Mouse (Mus musculus): ENCODE data around the gene Rmdn3. TPM values are rescaled to one million over a fixed set of nuclear protein-coding genes. Genes with fewer than 3 reads are reported as not detected.

Gene Rmdn3
- polyA plus RNA-seq, 1 experiment: 20.7 TPM

- H3K27me3 ChIP-seq (ENCODE audit: control insufficient read depth, insufficient read depth, insufficient read length): no peaks in the 10 kb centered on the region
- no peak for TF ChIP-seq REST (IDR thresholded peaks at IDR 0.05; ENCODE audit: insufficient read depth, insufficient read length)
- no peak for TF ChIP-seq POLR2AphosphoS2 (IDR thresholded peaks at IDR 0.05; ENCODE audit: insufficient read length, low read depth)
- TF ChIP-seq TCF3 (IDR thresholded peaks at IDR 0.05; ENCODE audit: insufficient read length, low read depth): no peak
- no peak for TF ChIP-seq MYOG (IDR thresholded peaks at IDR 0.05; ENCODE audit: control insufficient read depth in 1 of 3, insufficient read depth in 1 of 3, insufficient read length in 2 of 3, low read depth in 2 of 3)
- no peak for TF ChIP-seq USF1 (IDR thresholded peaks at IDR 0.05; ENCODE audit: low read depth)
- TF ChIP-seq TCF12 (IDR thresholded peaks at IDR 0.05; ENCODE audit: insufficient read depth, poor library complexity, severe bottlenecking): no peak
- no peak for TF ChIP-seq SRF (IDR thresholded peaks at IDR 0.05; ENCODE audit: control insufficient read depth, insufficient read length, low read depth)
- TF ChIP-seq CEBPB (IDR thresholded peaks at IDR 0.05; ENCODE audit: insufficient read depth, poor library complexity, severe bottlenecking): no peak
- TF ChIP-seq MYOD1 (IDR thresholded peaks at IDR 0.05; ENCODE audit: control insufficient read depth in 1 of 3, insufficient read length in 2 of 3, low read depth in 2 of 3): no peak
- no peak for TF ChIP-seq E2F4 (IDR thresholded peaks at IDR 0.05; ENCODE audit: insufficient read depth)
- no peak for TF ChIP-seq MAX (IDR thresholded peaks at IDR 0.05; ENCODE audit: low read depth)
- no peak for TF ChIP-seq POLR2A (IDR thresholded peaks at IDR 0.05; ENCODE audit: insufficient read length, low read depth)
- H3K79me2 ChIP-seq (ENCODE audit: control insufficient read depth, insufficient read depth): no peaks in the 10 kb centered on the region
- no peak overlapping the region for H3K4me3 ChIP-seq
- peak overlapping the region; percentile 74 for H3K4me2 ChIP-seq (ENCODE audit: low read depth)
- H3K36me3 ChIP-seq (ENCODE audit: control insufficient read depth, insufficient read depth): no peaks in the 10 kb centered on the region
- H3ac ChIP-seq (ENCODE audit: control insufficient read depth, insufficient read length): no peak overlapping the region
Observed at GRCm38 (mm10) chr2:119189029-119189710, 32.3 kb upstream of the Rmdn3 start.

GRCm38 (mm10) chr2:119182914-119183313 lies 26.1 kb upstream of the Rmdn3 start:
- TF ChIP-seq MYOD1 (IDR thresholded peaks at IDR 0.05; ENCODE audit: control insufficient read depth in 1 of 3, insufficient read length in 2 of 3, low read depth in 2 of 3) (no peak), POLR2AphosphoS2 (IDR thresholded peaks at IDR 0.05; ENCODE audit: insufficient read length, low read depth) (no peak), TCF3 (IDR thresholded peaks at IDR 0.05; ENCODE audit: insufficient read length, low read depth) (no peak), MAX (IDR thresholded peaks at IDR 0.05; ENCODE audit: low read depth) (no peak), CEBPB (IDR thresholded peaks at IDR 0.05; ENCODE audit: insufficient read depth, poor library complexity, severe bottlenecking) (no peak), SRF (IDR thresholded peaks at IDR 0.05; ENCODE audit: control insufficient read depth, insufficient read length, low read depth) (no peak), TCF12 (IDR thresholded peaks at IDR 0.05; ENCODE audit: insufficient read depth, poor library complexity, severe bottlenecking) (no peak), MYOG (IDR thresholded peaks at IDR 0.05; ENCODE audit: control insufficient read depth in 1 of 3, insufficient read depth in 1 of 3, insufficient read length in 2 of 3, low read depth in 2 of 3) (no peak), REST (IDR thresholded peaks at IDR 0.05; ENCODE audit: insufficient read depth, insufficient read length) (no peak), USF1 (IDR thresholded peaks at IDR 0.05; ENCODE audit: low read depth) (no peak), E2F4 (IDR thresholded peaks at IDR 0.05; ENCODE audit: insufficient read depth) (no peak), POLR2A (IDR thresholded peaks at IDR 0.05; ENCODE audit: insufficient read length, low read depth) (no peak)
- Histone ChIP-seq H3K4me2 (ENCODE audit: low read depth) (no peak overlapping the region), H3K4me3 (no peak overlapping the region), H3ac (ENCODE audit: control insufficient read depth, insufficient read length) (no peak overlapping the region), H3K36me3 (ENCODE audit: control insufficient read depth, insufficient read depth) (no peaks in the 10 kb centered on the region), H3K27me3 (ENCODE audit: control insufficient read depth, insufficient read depth, insufficient read length) (no peaks in the 10 kb centered on the region), H3K79me2 (ENCODE audit: control insufficient read depth, insufficient read depth) (no peaks in the 10 kb centered on the region)

- TF ChIP-seq CEBPB (IDR thresholded peaks at IDR 0.05; ENCODE audit: insufficient read depth, poor library complexity, severe bottlenecking) (no peak), MYOG (IDR thresholded peaks at IDR 0.05; ENCODE audit: control insufficient read depth in 1 of 3, insufficient read depth in 1 of 3, insufficient read length in 2 of 3, low read depth in 2 of 3) (no peak), MAX (IDR thresholded peaks at IDR 0.05; ENCODE audit: low read depth) (no peak), TCF3 (IDR thresholded peaks at IDR 0.05; ENCODE audit: insufficient read length, low read depth) (no peak), TCF12 (IDR thresholded peaks at IDR 0.05; ENCODE audit: insufficient read depth, poor library complexity, severe bottlenecking) (no peak), REST (IDR thresholded peaks at IDR 0.05; ENCODE audit: insufficient read depth, insufficient read length) (no peak)
- Histone ChIP-seq H3K4me3 (no peak overlapping the region), H3K36me3 (ENCODE audit: control insufficient read depth, insufficient read depth) (no peaks in the 10 kb centered on the region), H3K79me2 (ENCODE audit: control insufficient read depth, insufficient read depth) (peaks cover 8% of the 10 kb centered on the region), H3K27me3 (ENCODE audit: control insufficient read depth, insufficient read depth, insufficient read length) (no peaks in the 10 kb centered on the region), H3K4me2 (ENCODE audit: low read depth) (peak overlapping the region; percentile 80), H3ac (ENCODE audit: control insufficient read depth, insufficient read length) (no peak overlapping the region)
Observed at GRCm38 (mm10) chr2:119177384-119177939, 20.6 kb upstream of the Rmdn3 start.

GRCm38 (mm10) chr2:119176761-119177160 lies 19.9 kb upstream of the Rmdn3 start:
- H3K27me3 ChIP-seq (ENCODE audit: control insufficient read depth, insufficient read depth, insufficient read length): no peaks in the 10 kb centered on the region
- H3K4me2 ChIP-seq (ENCODE audit: low read depth): peak overlapping the region; percentile 80
- TF ChIP-seq POLR2AphosphoS2 (IDR thresholded peaks at IDR 0.05; ENCODE audit: insufficient read length, low read depth): no peak
- no peak for TF ChIP-seq MYOG (IDR thresholded peaks at IDR 0.05; ENCODE audit: control insufficient read depth in 1 of 3, insufficient read depth in 1 of 3, insufficient read length in 2 of 3, low read depth in 2 of 3)
- no peak for TF ChIP-seq POLR2A (IDR thresholded peaks at IDR 0.05; ENCODE audit: insufficient read length, low read depth)
- TF ChIP-seq MAX (IDR thresholded peaks at IDR 0.05; ENCODE audit: low read depth): no peak
- TF ChIP-seq MYOD1 (IDR thresholded peaks at IDR 0.05; ENCODE audit: control insufficient read depth in 1 of 3, insufficient read length in 2 of 3, low read depth in 2 of 3): no peak
- TF ChIP-seq USF1 (IDR thresholded peaks at IDR 0.05; ENCODE audit: low read depth): no peak
- no peak for TF ChIP-seq SRF (IDR thresholded peaks at IDR 0.05; ENCODE audit: control insufficient read depth, insufficient read length, low read depth)
- no peak for TF ChIP-seq E2F4 (IDR thresholded peaks at IDR 0.05; ENCODE audit: insufficient read depth)
- no peak for TF ChIP-seq TCF3 (IDR thresholded peaks at IDR 0.05; ENCODE audit: insufficient read length, low read depth)
- TF ChIP-seq TCF12 (IDR thresholded peaks at IDR 0.05; ENCODE audit: insufficient read depth, poor library complexity, severe bottlenecking): no peak
- no peak for TF ChIP-seq CEBPB (IDR thresholded peaks at IDR 0.05; ENCODE audit: insufficient read depth, poor library complexity, severe bottlenecking)
- no peak for TF ChIP-seq REST (IDR thresholded peaks at IDR 0.05; ENCODE audit: insufficient read depth, insufficient read length)
- no peaks in the 10 kb centered on the region for H3K36me3 ChIP-seq (ENCODE audit: control insufficient read depth, insufficient read depth)
- H3ac ChIP-seq (ENCODE audit: control insufficient read depth, insufficient read length): no peak overlapping the region
- peaks cover 8% of the 10 kb centered on the region for H3K79me2 ChIP-seq (ENCODE audit: control insufficient read depth, insufficient read depth)
- H3K4me3 ChIP-seq: peak overlapping the region; percentile 29
